Mouse (Mus musculus): ENCODE results near the gene Fstl1. TPM values are rescaled to one million over a fixed set of nuclear protein-coding genes. Genes with fewer than 3 reads are reported as not detected.

Fstl1 gene
- polyA plus RNA-seq, 1 experiment from 2014 or later: 273 TPM

GRCm38 (mm10) chr16:37823949-37824348, 47.3 kb downstream of the Fstl1 start:
- 91% methylated on average over 5 of the region's 5 CpGs for WGBS
- no peak overlapping the region for H3K27ac ChIP-seq (replicated peaks; ENCODE audit: low read depth, low read length)
- no peak overlapping the region for H3K4me3 ChIP-seq (ENCODE audit: low read depth, low read length)
- no peaks in the 10 kb centered on the region for H3K27me3 ChIP-seq (ENCODE audit: control insufficient read depth, insufficient read depth, low read length)
- H3K36me3 ChIP-seq (ENCODE audit: control insufficient read depth, insufficient read depth, low read length): peaks cover 34% of the 10 kb centered on the region; the same call in 1 of the 2 replicates
- H3K9ac ChIP-seq (ENCODE audit: low read length): no peak overlapping the region
- H3K4me1 ChIP-seq (ENCODE audit: control insufficient read depth, insufficient read depth, low read length): no peaks in the 10 kb centered on the region
- no peak for ATAC-seq (ENCODE audit: insufficient number of reproducible peaks, low FRiP score, low TSS enrichment, low read depth)
- no peaks in the 10 kb centered on the region for H3K9me3 ChIP-seq (ENCODE audit: control insufficient read depth, low read length)
- H3K4me2 ChIP-seq (ENCODE audit: low read depth, severe bottlenecking): no peak overlapping the region
- no peak for DNase-seq (ENCODE audit: low spot score)

DNA sequence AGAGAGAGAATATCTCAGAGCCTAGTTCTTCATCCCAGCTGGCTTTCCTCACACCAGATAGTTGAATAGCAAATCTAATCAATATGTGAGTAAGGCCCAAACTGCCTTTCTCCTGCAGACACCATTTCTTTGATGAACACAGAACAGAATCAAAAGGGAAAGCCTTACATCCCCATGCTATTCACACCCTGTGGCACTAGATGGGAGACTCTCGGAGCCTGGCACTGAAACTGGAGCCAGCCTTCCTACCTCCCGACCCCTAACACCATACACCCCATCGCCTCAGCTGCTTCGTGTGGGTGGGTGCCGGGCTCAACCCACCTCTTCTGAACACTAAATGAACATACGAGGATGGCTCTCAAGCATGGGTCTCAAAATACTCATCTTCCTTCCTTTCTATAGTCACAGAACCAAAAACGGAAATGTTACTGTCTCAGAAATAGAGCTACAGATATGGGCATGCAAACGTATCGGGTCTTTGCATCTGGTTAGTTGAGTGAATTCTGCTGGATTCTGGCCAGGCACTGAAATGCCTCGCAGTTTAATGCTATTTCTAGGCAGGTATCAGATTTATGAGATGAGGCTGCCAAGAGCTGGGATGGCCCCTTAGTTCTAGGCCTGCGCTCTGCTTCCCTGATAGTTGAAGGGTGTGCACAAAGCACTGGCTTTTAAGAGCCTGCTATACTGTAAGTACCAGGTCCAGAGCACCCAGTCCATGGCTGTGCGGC, 48.3 kb downstream of the Fstl1 start:
- peaks cover 34% of the 10 kb centered on the region; the same call in 1 of the 2 replicates for H3K36me3 ChIP-seq (ENCODE audit: control insufficient read depth, insufficient read depth, low read length)
- no peaks in the 10 kb centered on the region for H3K27me3 ChIP-seq (ENCODE audit: control insufficient read depth, insufficient read depth, low read length)
- no peak for ATAC-seq (ENCODE audit: insufficient number of reproducible peaks, low FRiP score, low TSS enrichment, low read depth)
- H3K4me2 ChIP-seq (ENCODE audit: low read depth, severe bottlenecking): no peak overlapping the region
- H3K9ac ChIP-seq (ENCODE audit: low read length): no peak overlapping the region
- H3K4me3 ChIP-seq (ENCODE audit: low read depth, low read length): no peak overlapping the region
- DNase-seq (ENCODE audit: low spot score): no peak
- no peaks in the 10 kb centered on the region for H3K4me1 ChIP-seq (ENCODE audit: control insufficient read depth, insufficient read depth, low read length)
- no peak overlapping the region for H3K27ac ChIP-seq (replicated peaks; ENCODE audit: low read depth, low read length)
- H3K9me3 ChIP-seq (ENCODE audit: control insufficient read depth, low read length): no peaks in the 10 kb centered on the region
- 96% methylated on average over 12 of the region's 12 CpGs for WGBS

- H3K4me2 ChIP-seq (ENCODE audit: low read depth, severe bottlenecking): no peak overlapping the region
- DNase-seq (ENCODE audit: low spot score) (no peak), ATAC-seq (ENCODE audit: insufficient number of reproducible peaks, low FRiP score, low TSS enrichment, low read depth) (no peak)
- peaks cover 37% of the 10 kb centered on the region; the same call in 1 of the 2 replicates for H3K36me3 ChIP-seq (ENCODE audit: control insufficient read depth, insufficient read depth, low read length)
- H3K9me3 ChIP-seq (ENCODE audit: control insufficient read depth, low read length): no peaks in the 10 kb centered on the region
- no peak overlapping the region for H3K9ac ChIP-seq (ENCODE audit: low read length)
- H3K4me3 ChIP-seq (ENCODE audit: low read depth, low read length): no peak overlapping the region
- H3K27me3 ChIP-seq (ENCODE audit: control insufficient read depth, insufficient read depth, low read length): no peaks in the 10 kb centered on the region
- H3K4me1 ChIP-seq (ENCODE audit: control insufficient read depth, insufficient read depth, low read length): no peaks in the 10 kb centered on the region
- no peak overlapping the region for H3K27ac ChIP-seq (replicated peaks; ENCODE audit: low read depth, low read length)
- WGBS: 87% methylated on average over 3 of the region's 3 CpGs
Observed at GRCm38 (mm10) chr16:37826286-37826685, 49.6 kb downstream of the Fstl1 start.

GRCm38 (mm10) chr16:37831041-37831440, 54.4 kb downstream of the Fstl1 start:
- Histone ChIP-seq H3K9ac (ENCODE audit: low read length) (no peak overlapping the region), H3K9me3 (ENCODE audit: control insufficient read depth, low read length) (no peaks in the 10 kb centered on the region), H3K27ac (replicated peaks; ENCODE audit: low read depth, low read length) (no peak overlapping the region), H3K27me3 (ENCODE audit: control insufficient read depth, insufficient read depth, low read length) (no peaks in the 10 kb centered on the region), H3K36me3 (ENCODE audit: control insufficient read depth, insufficient read depth, low read length) (peaks cover 15% of the 10 kb centered on the region; the same call in 1 of the 2 replicates), H3K4me2 (ENCODE audit: low read depth, severe bottlenecking) (no peak overlapping the region), H3K4me1 (ENCODE audit: control insufficient read depth, insufficient read depth, low read length) (no peaks in the 10 kb centered on the region), H3K4me3 (ENCODE audit: low read depth, low read length) (no peak overlapping the region)
- DNase-seq (ENCODE audit: low spot score) (no peak), ATAC-seq (ENCODE audit: insufficient number of reproducible peaks, low FRiP score, low TSS enrichment, low read depth) (no peak)
- WGBS: 88% methylated on average over 7 of the region's 7 CpGs

- no peaks in the 10 kb centered on the region for H3K9me3 ChIP-seq (ENCODE audit: control insufficient read depth, low read length)
- no peak overlapping the region for H3K27ac ChIP-seq (replicated peaks; ENCODE audit: low read depth, low read length)
- H3K36me3 ChIP-seq (ENCODE audit: control insufficient read depth, insufficient read depth, low read length): no peaks in the 10 kb centered on the region; the same call in 1 of the 2 replicates
- H3K27me3 ChIP-seq (ENCODE audit: control insufficient read depth, insufficient read depth, low read length): no peaks in the 10 kb centered on the region
- DNase-seq (ENCODE audit: low spot score): no peak
- no peak overlapping the region for H3K4me3 ChIP-seq (ENCODE audit: low read depth, low read length)
- ATAC-seq (ENCODE audit: insufficient number of reproducible peaks, low FRiP score, low TSS enrichment, low read depth): no peak
- no peak overlapping the region for H3K9ac ChIP-seq (ENCODE audit: low read length)
- 73% methylated on average over 3 of the region's 3 CpGs for WGBS
- no peaks in the 10 kb centered on the region for H3K4me1 ChIP-seq (ENCODE audit: control insufficient read depth, insufficient read depth, low read length)
- H3K4me2 ChIP-seq (ENCODE audit: low read depth, severe bottlenecking): no peak overlapping the region
Observed at GRCm38 (mm10) chr16:37837571-37837970, 60.9 kb downstream of the Fstl1 start.

- Histone ChIP-seq H3K4me3 (ENCODE audit: low read depth, low read length) (no peak overlapping the region), H3K4me1 (ENCODE audit: control insufficient read depth, insufficient read depth, low read length) (no peaks in the 10 kb centered on the region), H3K27me3 (ENCODE audit: control insufficient read depth, insufficient read depth, low read length) (no peaks in the 10 kb centered on the region), H3K27ac (replicated peaks; ENCODE audit: low read depth, low read length) (no peak overlapping the region), H3K4me2 (ENCODE audit: low read depth, severe bottlenecking) (no peak overlapping the region), H3K36me3 (ENCODE audit: control insufficient read depth, insufficient read depth, low read length) (no peaks in the 10 kb centered on the region), H3K9me3 (ENCODE audit: control insufficient read depth, low read length) (no peaks in the 10 kb centered on the region), H3K9ac (ENCODE audit: low read length) (no peak overlapping the region)
- 58% methylated on average over 2 of the region's 2 CpGs for WGBS
- ATAC-seq (ENCODE audit: insufficient number of reproducible peaks, low FRiP score, low TSS enrichment, low read depth) (no peak), DNase-seq (ENCODE audit: low spot score) (no peak)
Observed at GRCm38 (mm10) chr16:37842439-37842838, 65.8 kb downstream of the Fstl1 start.

- Histone ChIP-seq H3K27ac (replicated peaks; ENCODE audit: low read depth, low read length) (no peak overlapping the region), H3K4me2 (ENCODE audit: low read depth, severe bottlenecking) (no peak overlapping the region), H3K4me3 (ENCODE audit: low read depth, low read length) (no peak overlapping the region), H3K27me3 (ENCODE audit: control insufficient read depth, insufficient read depth, low read length) (no peaks in the 10 kb centered on the region), H3K9ac (ENCODE audit: low read length) (no peak overlapping the region), H3K4me1 (ENCODE audit: control insufficient read depth, insufficient read depth, low read length) (no peaks in the 10 kb centered on the region), H3K9me3 (ENCODE audit: control insufficient read depth, low read length) (no peaks in the 10 kb centered on the region), H3K36me3 (ENCODE audit: control insufficient read depth, insufficient read depth, low read length) (no peaks in the 10 kb centered on the region)
- DNase-seq (ENCODE audit: low spot score) (no peak), ATAC-seq (ENCODE audit: insufficient number of reproducible peaks, low FRiP score, low TSS enrichment, low read depth) (no peak)
- WGBS: 91% methylated on average over 12 of the region's 12 CpGs
Observed at GRCm38 (mm10) chr16:37843740-37844139, 67.1 kb downstream of the Fstl1 start.

DNA sequence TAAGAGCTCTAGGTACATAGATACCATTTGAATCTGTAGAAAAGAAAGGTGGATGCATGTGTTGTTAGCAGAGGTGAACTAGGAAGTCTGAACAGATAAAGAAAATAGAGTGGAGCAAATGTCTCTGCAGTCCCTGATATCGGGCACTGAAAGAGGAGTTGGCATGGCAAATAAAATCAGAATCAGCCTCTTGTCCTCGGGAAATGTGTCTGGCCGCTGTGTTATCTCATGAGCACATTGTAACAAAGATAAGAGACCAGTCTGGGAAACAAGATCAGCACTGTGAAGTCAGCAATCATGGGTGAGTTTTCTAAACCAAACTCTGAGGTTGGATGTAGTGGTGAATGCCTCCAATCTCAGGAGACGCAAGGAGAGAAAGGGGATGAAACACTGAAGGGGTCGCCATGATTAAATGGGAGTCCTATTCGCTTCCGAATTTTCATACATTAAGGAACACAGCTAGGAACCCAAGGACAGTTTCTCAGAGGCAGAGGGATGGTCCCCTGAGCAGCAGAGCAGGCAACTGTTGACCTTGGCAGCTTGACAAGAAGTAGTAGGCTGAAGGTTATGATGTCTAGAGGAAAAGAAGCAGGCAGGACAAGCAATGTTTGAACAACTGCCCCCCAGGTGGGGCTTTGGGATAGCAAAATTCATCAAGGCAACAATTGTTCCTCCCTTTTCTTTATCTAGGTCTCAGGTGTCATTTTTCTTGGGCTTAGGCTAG, 68.7 kb downstream of the Fstl1 start:
- H3K27ac ChIP-seq (replicated peaks; ENCODE audit: low read depth, low read length): no peak overlapping the region
- no peak overlapping the region for H3K4me2 ChIP-seq (ENCODE audit: low read depth, severe bottlenecking)
- ATAC-seq (ENCODE audit: insufficient number of reproducible peaks, low FRiP score, low TSS enrichment, low read depth) (no peak), DNase-seq (ENCODE audit: low spot score) (no peak)
- no peak overlapping the region for H3K4me3 ChIP-seq (ENCODE audit: low read depth, low read length)
- H3K9me3 ChIP-seq (ENCODE audit: control insufficient read depth, low read length): no peaks in the 10 kb centered on the region
- no peaks in the 10 kb centered on the region for H3K36me3 ChIP-seq (ENCODE audit: control insufficient read depth, insufficient read depth, low read length)
- 86% methylated on average over 7 of the region's 7 CpGs for WGBS
- H3K27me3 ChIP-seq (ENCODE audit: control insufficient read depth, insufficient read depth, low read length): no peaks in the 10 kb centered on the region
- H3K9ac ChIP-seq (ENCODE audit: low read length): no peak overlapping the region
- H3K4me1 ChIP-seq (ENCODE audit: control insufficient read depth, insufficient read depth, low read length): no peaks in the 10 kb centered on the region

Measured in limb, embryonic 11.5 days (tissue).